Mouse (Mus musculus) layer of hippocampus, postnatal 10 days (tissue): ENCODE results near the gene Pola1. TPM values are rescaled to one million over a fixed set of nuclear protein-coding genes. Genes with fewer than 3 reads are reported as not detected.
A peak's percentile ranks its signal among the peaks of the same experiment; 100 is the strongest.

Source experiments
- DNase-seq, 2 experiments: peaks; one replicate each; pipeline ENCODE4 v3.0.0; 2021; ENCODE audit warnings: low spot score in 2 of 2
- long read RNA-seq: library from polyadenylated mRNA; stranded (forward); transcript quantifications from one replicate; pipeline ENCODE4 v2.0.0, GENCODE M21; 2023
- total RNA-seq, 2 experiments: library from RNA; stranded (reverse); gene quantifications; 2 replicates each; pipeline ENCODE4 v1.2.3; 2021

Pola1 gene
- total RNA-seq = 10 to 100 TPM in 1 of 2 experiments, 1 to 10 TPM in 1; 7.9 to 11.6 TPM
- long read RNA-seq, partial matches to known transcripts = 1 of 2 reads
- long read RNA-seq, other reads (novel, unspliced or antisense) = 1 of 2 reads

- peak; percentile 65 to 80 for DNase-seq
These were observed at the start of gene Pola1 for GRCm38 (mm10) chrX:93631657-93632449. Pola1 (minus strand) TSS chrX:93632155.

- DNase-seq = no peak
These were observed 44.3 kb upstream of the Pola1 start for GRCm38 (mm10) chrX:93676228-93676627.

GRCm38 (mm10) chrX:93674836-93675795 lies 43.2 kb upstream of the Pola1 start:
- DNase-seq = peak; percentile 40 to 60

GRCm38 (mm10) chrX:93674432-93674831 lies 42.5 kb upstream of the Pola1 start:
- no peak for DNase-seq

- DNase-seq = no peak
These were observed 32.8 kb upstream of the Pola1 start for GRCm38 (mm10) chrX:93664787-93665186.

- no peak for DNase-seq
These were observed 32.1 kb upstream of the Pola1 start for GRCm38 (mm10) chrX:93663919-93664586.

- DNase-seq = no peak
These were observed 23.2 kb upstream of the Pola1 start for GRCm38 (mm10) chrX:93655153-93655552.

- no peak for DNase-seq
These were observed 22.5 kb upstream of the Pola1 start, which contains the start of gene Pcyt1b for GRCm38 (mm10) chrX:93654218-93655002. Pcyt1b (plus strand) TSS chrX:93654863.

- no peak for DNase-seq
These were observed 18.8 kb upstream of the Pola1 start for GRCm38 (mm10) chrX:93650738-93651137.

GRCm38 (mm10) chrX:93644022-93644421 lies 12.1 kb upstream of the Pola1 start:
- no peak for DNase-seq

- no peak for DNase-seq
These were observed 11.6 kb upstream of the Pola1 start for GRCm38 (mm10) chrX:93643600-93643999.

- DNase-seq = no peak
These were observed 3.0 kb upstream of the Pola1 start for GRCm38 (mm10) chrX:93634861-93635375.

- DNase-seq = no peak
These were observed 1.7 kb downstream of the Pola1 start for GRCm38 (mm10) chrX:93630256-93630655.

- DNase-seq = no peak
These were observed 29.7 kb downstream of the Pola1 start for GRCm38 (mm10) chrX:93602214-93602613.

GRCm38 (mm10) chrX:93594283-93594682 lies 37.7 kb downstream of the Pola1 start:
- DNase-seq = no peak

GRCm38 (mm10) chrX:93580931-93581330 lies 51.0 kb downstream of the Pola1 start:
- DNase-seq = no peak

GRCm38 (mm10) chrX:93557171-93557570 lies 74.8 kb downstream of the Pola1 start:
- DNase-seq = no peak

- no peak for DNase-seq
These were observed 92.2 kb downstream of the Pola1 start for GRCm38 (mm10) chrX:93539779-93540178.

GRCm38 (mm10) chrX:93502865-93503353 lies 129.0 kb downstream of the Pola1 start:
- DNase-seq = no peak

GRCm38 (mm10) chrX:93497597-93497996 lies 134.4 kb downstream of the Pola1 start:
- DNase-seq = no peak
